Mouse (Mus musculus) myocyte (in vitro differentiated cells): ENCODE results near the gene Suclg2.

ENCODE experiments used
- MAX ChIP-seq: IDR thresholded peaks from one replicate; pipeline ENCODE4 v1.6.1; 2011; ENCODE audit warnings: low read depth, mild to moderate bottlenecking, control low read depth
- TCF3 ChIP-seq: IDR thresholded peaks from one replicate; pipeline ENCODE4 v1.6.1; 2011; ENCODE audit warnings: low read depth, control low read depth; ENCODE audit not compliant: insufficient read length

DNA sequence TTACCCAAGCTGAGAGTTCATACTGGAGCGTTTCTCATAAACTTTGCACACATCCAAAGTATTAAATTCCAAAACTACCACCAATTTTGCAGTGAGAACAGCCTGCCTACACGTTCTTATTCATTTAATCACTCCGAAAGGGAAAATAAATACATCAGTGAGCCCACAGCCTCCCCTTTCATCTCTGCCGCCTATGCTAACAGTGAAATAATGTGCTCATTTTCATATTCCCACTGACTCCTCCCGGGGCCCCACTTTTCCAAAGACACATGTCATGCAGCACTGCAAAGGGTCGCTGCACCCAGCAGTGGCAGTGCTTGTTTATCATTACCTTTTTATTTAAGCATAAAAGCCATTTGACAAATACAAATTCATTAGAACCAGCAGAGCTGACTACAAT, 6.7 kb upstream of the Suclg2 start:
- TF ChIP-seq TCF3 (no peak), MAX (no peak)
